In genomic region chr3:52963441-52963840, GRCm38 (mm10) we compare ENCODE assay signal across 26 mouse cellular contexts. TPM values are rescaled to one million over a fixed set of nuclear protein-coding genes. Genes with fewer than 3 reads are reported as not detected.
DNase-seq lines count a peak whose midpoint lies in the region; ATAC-seq lines count a peak whose summit lies in the region.
"Had no signal": no experiment of that assay in that cellular context is flagged by ENCODE, and none has a peak within 500 bp of the region (broad histone marks: within the 10 kb centered on the region; RNA-seq: fewer than 3 reads in every experiment).

No protein-coding gene starts in this region.

- no peak overlapping the region for H3K4me3 ChIP-seq in forebrain, embryonic 11.5 days (ENCODE audit: low read depth, low read length)
- no peak overlapping the region for H3K4me3 ChIP-seq in forebrain, embryonic 10.5 days
- H3K4me3 ChIP-seq in midbrain, embryonic 14.5 days (replicated peaks; ENCODE audit: low read depth, low read length): no peak overlapping the region
- no peak overlapping the region for H3K4me3 ChIP-seq in midbrain, embryonic 16.5 days (ENCODE audit: low read depth, low read length)
- H3K4me3 ChIP-seq in forebrain, embryonic 16.5 days (replicated peaks; ENCODE audit: low read length): no peak overlapping the region
- H3K4me3 ChIP-seq: heart, embryonic 13.5 days; hindbrain, embryonic 12.5 days; layer of hippocampus, adult 2 months; limb, embryonic 15.5 days; megakaryocyte, embryonic 14.5 days; neural tube, embryonic 12.5 days had no signal

- no peak overlapping the region for H3K9ac ChIP-seq in forebrain, embryonic 11.5 days (ENCODE audit: low read length)
- H3K9ac ChIP-seq in midbrain, embryonic 14.5 days (replicated peaks; ENCODE audit: low read length): no peak overlapping the region
- no peak overlapping the region for H3K9ac ChIP-seq in midbrain, embryonic 16.5 days (ENCODE audit: low read depth, low read length)
- H3K9ac ChIP-seq in forebrain, embryonic 16.5 days (replicated peaks; ENCODE audit: low read depth, low read length): no peak overlapping the region
- H3K9ac ChIP-seq: heart, embryonic 13.5 days; hindbrain, embryonic 12.5 days; limb, embryonic 15.5 days; liver, embryonic 14.5 days; lung, embryonic 14.5 days; neural tube, embryonic 12.5 days had no signal

- H3K27ac ChIP-seq in forebrain, embryonic 11.5 days (ENCODE audit: low read depth, low read length): no peak overlapping the region
- H3K27ac ChIP-seq in forebrain, embryonic 10.5 days: no peak overlapping the region
- no peak overlapping the region for H3K27ac ChIP-seq in midbrain, embryonic 14.5 days (replicated peaks; ENCODE audit: low read depth, low read length)
- no peak overlapping the region for H3K27ac ChIP-seq in midbrain, embryonic 16.5 days (ENCODE audit: low read length)
- H3K27ac ChIP-seq in forebrain, embryonic 16.5 days (ENCODE audit: low read length): no peak overlapping the region
- H3K27ac ChIP-seq: heart, embryonic 13.5 days; hindbrain, embryonic 12.5 days; layer of hippocampus, adult 2 months; limb, embryonic 15.5 days; liver, embryonic 14.5 days; neural tube, embryonic 12.5 days had no signal

- 0 out of 2 replicates have a peak, but pooled peaks cover 4% of the 10 kb centered on the region for H3K4me1 ChIP-seq in forebrain, embryonic 11.5 days (replicated peaks; ENCODE audit: control insufficient read depth, insufficient read depth, low read length)
- H3K4me1 ChIP-seq in forebrain, embryonic 10.5 days: peaks cover 15% of the 10 kb centered on the region
- 0 out of 2 replicates have a peak, but pooled peaks cover 4% of the 10 kb centered on the region for H3K4me1 ChIP-seq in midbrain, embryonic 14.5 days (ENCODE audit: control insufficient read depth, insufficient read depth, low read length)
- H3K4me1 ChIP-seq in midbrain, embryonic 16.5 days (ENCODE audit: control insufficient read depth, insufficient read depth, low read length): no peaks in the 10 kb centered on the region
- H3K4me1 ChIP-seq in forebrain, embryonic 16.5 days (replicated peaks; ENCODE audit: control insufficient read depth, insufficient read depth, low read length): 0 out of 2 replicates have a peak, but pooled peaks cover 2% of the 10 kb centered on the region

- no peaks in the 10 kb centered on the region for H3K9me3 ChIP-seq in forebrain, embryonic 11.5 days (ENCODE audit: control insufficient read depth, low read length)
- 0 out of 2 replicates have a peak, but pooled peaks cover 4% of the 10 kb centered on the region for H3K9me3 ChIP-seq in forebrain, embryonic 10.5 days
- H3K9me3 ChIP-seq in midbrain, embryonic 14.5 days (ENCODE audit: control insufficient read depth, low read length): no peaks in the 10 kb centered on the region
- no peaks in the 10 kb centered on the region for H3K9me3 ChIP-seq in midbrain, embryonic 16.5 days (replicated peaks; ENCODE audit: control insufficient read depth, low read length, poor library complexity, severe bottlenecking)
- no peaks in the 10 kb centered on the region for H3K9me3 ChIP-seq in forebrain, embryonic 16.5 days (ENCODE audit: control insufficient read depth, low read length)
- H3K9me3 ChIP-seq: limb, embryonic 15.5 days; neural tube, embryonic 12.5 days had no signal

- peak; percentile 51; the same call in 1 of the 2 replicates for ATAC-seq in forebrain, embryonic 11.5 days (replicated peaks; ENCODE audit: low FRiP score)
- ATAC-seq in midbrain, embryonic 14.5 days (ENCODE audit: low FRiP score, low TSS enrichment): no peak
- no peak for ATAC-seq in midbrain, embryonic 16.5 days
- ATAC-seq in forebrain, embryonic 16.5 days: peak; percentile 50; the same call in 1 of the 2 replicates
- no peak for ATAC-seq in megakaryocyte-erythroid progenitor cell, adult 5-6 weeks (replicated peaks; ENCODE audit: low FRiP score, low TSS enrichment, poor library complexity, severe bottlenecking)
- ATAC-seq: activated CD4-positive, CD25-positive, alpha-beta regulatory T cell, adult 4 months had no signal

- no peak for DNase-seq in forebrain, embryonic 11.5 days (ENCODE audit: low spot score)
- no peak for DNase-seq in forebrain, embryonic 10.5 days (ENCODE audit: extremely low spot score, low spot score)
- DNase-seq in midbrain, embryonic 14.5 days: peak; percentile 17
- no peak for DNase-seq in testis, postnatal 10 days (ENCODE audit: low spot score)
- DNase-seq in kidney, postnatal 4 days: no peak
- DNase-seq: adrenal gland, adult 8-10 months; cerebellum, adult 18-20 months; cerebellum, postnatal 36 days; embryo, embryonic 11 days; gastrocnemius, postnatal 10 days; kidney, adult 2 months; kidney, postnatal 10 days; layer of hippocampus, postnatal 36 days; right cerebral cortex, postnatal 14 days had no signal

- 39% methylated on average over 8 of the region's 8 CpGs for WGBS in forebrain, embryonic 11.5 days
- 59% methylated on average over 8 of the region's 8 CpGs for WGBS in forebrain, embryonic 10.5 days
- WGBS in midbrain, embryonic 14.5 days: 36% methylated on average over 8 of the region's 8 CpGs
- WGBS in midbrain, embryonic 16.5 days: 35% methylated on average over 8 of the region's 8 CpGs
- 10% methylated on average over 8 of the region's 8 CpGs for WGBS in forebrain, embryonic 16.5 days

- H3K36me3 ChIP-seq in forebrain, embryonic 11.5 days (ENCODE audit: control insufficient read depth, insufficient read depth, low read length): no peaks in the 10 kb centered on the region
- H3K36me3 ChIP-seq in forebrain, embryonic 10.5 days (replicated peaks): no peaks in the 10 kb centered on the region
- no peaks in the 10 kb centered on the region for H3K36me3 ChIP-seq in midbrain, embryonic 14.5 days (ENCODE audit: control insufficient read depth, insufficient read depth, low read length)
- H3K36me3 ChIP-seq in midbrain, embryonic 16.5 days (ENCODE audit: control insufficient read depth, insufficient read depth, low read length): no peaks in the 10 kb centered on the region
- H3K36me3 ChIP-seq in forebrain, embryonic 16.5 days (ENCODE audit: control insufficient read depth, insufficient read depth): no peaks in the 10 kb centered on the region
- H3K36me3 ChIP-seq: heart, embryonic 13.5 days; hindbrain, embryonic 12.5 days; limb, embryonic 15.5 days; neural tube, embryonic 12.5 days had no signal

- no peaks in the 10 kb centered on the region for H3K27me3 ChIP-seq in forebrain, embryonic 11.5 days (ENCODE audit: control insufficient read depth, insufficient read depth, low read length)
- H3K27me3 ChIP-seq in forebrain, embryonic 10.5 days (ENCODE audit: poor library complexity, severe bottlenecking): no peaks in the 10 kb centered on the region
- no peaks in the 10 kb centered on the region for H3K27me3 ChIP-seq in midbrain, embryonic 14.5 days (ENCODE audit: control insufficient read depth, insufficient read depth, low read length)
- H3K27me3 ChIP-seq in midbrain, embryonic 16.5 days (ENCODE audit: control insufficient read depth, insufficient read depth, low read depth, low read length): no peaks in the 10 kb centered on the region
- no peaks in the 10 kb centered on the region for H3K27me3 ChIP-seq in forebrain, embryonic 16.5 days (replicated peaks; ENCODE audit: control insufficient read depth, insufficient read depth, low read length)
- H3K27me3 ChIP-seq: heart, embryonic 13.5 days; hindbrain, embryonic 12.5 days; limb, embryonic 15.5 days; megakaryocyte, embryonic 14.5 days; neural tube, embryonic 12.5 days had no signal

- H3K4me2 ChIP-seq in forebrain, embryonic 11.5 days (ENCODE audit: low read depth, low read length, severe bottlenecking): no peak overlapping the region
- no peak overlapping the region for H3K4me2 ChIP-seq in midbrain, embryonic 14.5 days (ENCODE audit: low read length)
- no peak overlapping the region for H3K4me2 ChIP-seq in midbrain, embryonic 16.5 days (ENCODE audit: low read length)
- no peak overlapping the region for H3K4me2 ChIP-seq in forebrain, embryonic 16.5 days (ENCODE audit: low read length)
- H3K4me2 ChIP-seq: heart, embryonic 13.5 days; hindbrain, embryonic 12.5 days; limb, embryonic 15.5 days; lung, embryonic 14.5 days; neural tube, embryonic 12.5 days had no signal

RNA-seq across cellular contexts. Expression of gene Cog6, which starts 53.6 kb away (rescaled TPM):
- 45.2 and 48.8 TPM in 2 replicates for polyA plus RNA-seq in forebrain, embryonic 11.5 days (2014; fragmentation: Nextera tagmentation; extraction: Ambion mirVana)
- 37.8 and 39.4 TPM in 2 replicates for polyA plus RNA-seq in forebrain, embryonic 10.5 days (2016; fragmentation: Nextera tagmentation; extraction: Ambion mirVana)
- 56.0 and 76.2 TPM in 2 replicates for polyA plus RNA-seq in midbrain, embryonic 14.5 days (2014; fragmentation: Nextera tagmentation; extraction: Ambion mirVana)
- polyA plus RNA-seq in midbrain, embryonic 16.5 days (2015; fragmentation: Nextera tagmentation; extraction: Ambion mirVana): 60.0 and 66.4 TPM in 2 replicates
- 68.5 and 77.9 TPM in 2 replicates for polyA plus RNA-seq in forebrain, embryonic 16.5 days (2015; fragmentation: Nextera tagmentation; extraction: Ambion mirVana)
- total RNA-seq in megakaryocyte-erythroid progenitor cell, adult 5-6 weeks (2014; fragmentation: Nextera tagmentation): 18.5 and 24.7 TPM in 2 replicates
- total RNA-seq in megakaryocyte-erythroid progenitor cell, adult 5-6 weeks (2017): 35.5 and 46.9 TPM in 2 replicates

Comparison
In these comparisons a context has a peak if more than half of its experiments do, and no peak if none do; other contexts are left out.
1. ATAC-seq: peak in forebrain, embryonic 11.5 days (single experiment) and forebrain, embryonic 16.5 days (single experiment); none in midbrain, embryonic 14.5 days (single experiment), midbrain, embryonic 16.5 days (single experiment) and megakaryocyte-erythroid progenitor cell, adult 5-6 weeks (single experiment).